Mouse (Mus musculus) adrenal gland, postnatal 4 days (tissue): ENCODE data around the gene Ror2. TPM values are rescaled to one million over a fixed set of nuclear protein-coding genes. Genes with fewer than 3 reads are reported as not detected.

ENCODE experiments used
- DNase-seq, 2 experiments: peaks; one replicate each; pipeline ENCODE4 v3.0.0; 2021 to 2022; ENCODE audit warnings: low spot score in 2 of 2, mixed read lengths in 2 of 2
- total RNA-seq, 2 experiments: library from RNA; stranded (reverse); gene quantifications; 2 replicates each; pipeline ENCODE4 v1.2.3; 2021

Gene Ror2
- total RNA-seq, 2 experiments from 2014 or later = 12.8 to 13.1 TPM

DNA sequence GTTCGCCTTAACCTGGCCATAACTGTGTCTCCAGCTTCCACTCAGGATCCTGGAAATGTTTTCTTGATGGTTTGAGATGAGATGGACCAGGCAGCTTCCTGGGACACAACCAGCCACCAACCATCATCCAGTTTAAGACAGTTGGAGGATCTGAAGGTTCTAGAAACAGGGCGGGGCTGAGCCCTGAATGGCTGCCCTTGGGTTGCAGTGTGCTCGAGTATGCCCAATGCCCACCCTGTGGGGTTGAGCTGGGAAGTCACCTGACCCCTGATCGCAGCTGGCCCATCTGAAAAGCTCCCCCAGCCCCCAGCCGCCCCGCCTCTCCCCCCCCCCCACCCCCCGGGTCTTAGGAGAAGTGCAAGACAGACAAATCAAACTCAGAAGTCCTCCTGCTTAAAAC lies 89.2 kb downstream of the Ror2 start:
- DNase-seq = no peak

DNA sequence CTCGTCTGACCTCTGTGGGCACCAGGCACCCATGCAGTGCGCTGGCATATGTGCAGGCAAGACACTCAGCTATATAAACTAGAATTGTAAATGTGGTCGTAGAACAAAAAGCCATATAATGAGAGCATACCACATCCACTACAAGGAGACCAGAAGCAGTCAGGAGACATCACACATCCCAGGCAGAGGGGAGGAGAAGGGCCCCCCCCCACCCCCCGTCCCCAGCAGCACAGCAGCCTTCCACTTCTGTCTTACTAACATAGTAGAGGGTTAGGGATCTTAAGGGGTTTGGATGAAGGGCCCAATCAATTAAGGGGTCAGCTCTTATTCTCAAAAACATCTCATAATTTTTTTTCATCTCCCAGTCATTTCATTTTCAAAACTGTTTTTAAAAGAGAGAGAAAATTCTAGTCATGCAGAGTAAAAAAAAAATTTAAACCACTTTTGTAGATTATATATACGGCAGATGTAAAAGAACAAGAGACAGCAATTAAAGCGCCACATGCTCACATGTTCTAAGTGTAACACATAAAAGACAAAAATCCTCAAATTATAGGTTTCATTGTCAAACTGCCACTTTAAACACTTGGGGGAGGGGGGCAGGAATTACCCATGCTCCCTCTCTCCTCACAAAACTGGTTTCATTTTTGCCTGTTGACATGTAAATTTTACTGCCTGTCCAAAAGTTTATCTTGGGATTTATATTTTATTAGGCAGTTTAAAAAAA lies 89.8 kb downstream of the Ror2 start:
- DNase-seq = no peak

DNA sequence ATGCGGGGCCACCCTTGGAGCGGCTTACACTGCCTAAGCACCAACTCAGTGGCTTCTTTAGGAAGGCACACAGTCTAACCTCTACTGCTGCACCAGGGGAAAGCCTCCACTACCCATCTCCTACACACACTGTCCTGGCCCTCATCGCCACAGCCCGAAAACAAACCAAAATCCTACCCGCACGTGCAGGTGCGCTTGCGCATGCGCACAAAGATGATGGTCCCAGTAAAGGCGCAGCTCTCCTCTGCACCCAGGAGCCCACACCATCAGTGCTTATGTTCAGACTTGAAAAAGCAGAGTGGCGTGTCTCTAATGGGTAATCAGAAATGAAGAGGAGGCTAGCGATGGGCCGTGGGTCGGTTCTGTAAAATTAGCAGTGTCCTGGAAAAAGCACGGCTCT lies 91.6 kb downstream of the Ror2 start:
- no peak for DNase-seq

DNA sequence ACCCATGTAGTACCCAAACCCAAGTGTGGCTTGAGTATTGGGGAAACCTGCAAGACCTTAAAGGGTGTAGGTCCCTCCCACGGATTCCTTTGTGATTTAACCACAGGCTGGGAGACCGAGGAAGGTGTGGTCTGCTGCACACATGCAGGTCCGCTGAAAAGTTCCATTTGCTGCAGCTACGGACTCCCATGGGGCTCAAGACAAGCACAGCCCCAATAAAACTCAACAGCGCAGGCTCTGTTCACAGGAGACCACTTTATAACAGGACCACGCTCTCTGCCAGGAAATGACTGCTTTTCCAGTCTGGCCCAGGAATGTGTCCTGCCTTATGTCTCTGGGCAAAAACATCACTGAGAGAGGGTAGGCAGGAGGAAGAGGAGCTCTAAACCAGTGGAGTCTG lies 92.2 kb downstream of the Ror2 start:
- no peak for DNase-seq

DNA sequence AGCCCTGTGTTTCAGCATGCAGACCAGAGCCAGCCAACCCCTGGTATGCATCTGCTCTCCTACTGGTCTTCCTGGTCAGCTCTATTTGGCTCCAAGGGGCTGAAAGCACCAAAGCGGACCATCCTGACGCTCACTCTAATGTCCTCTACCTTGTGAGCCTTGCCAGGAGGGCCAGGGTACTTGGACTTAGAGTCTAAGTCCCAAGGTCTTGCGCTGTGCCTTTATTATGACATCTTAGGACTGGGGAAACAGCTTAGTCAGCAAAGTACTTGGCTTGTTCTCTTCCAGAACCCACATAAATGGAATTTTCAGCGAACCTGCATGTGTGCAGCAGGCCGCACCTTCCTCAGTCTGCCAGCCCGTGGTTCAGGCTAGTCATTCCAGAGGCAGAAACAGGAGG lies 93.6 kb downstream of the Ror2 start:
- DNase-seq = no peak

DNA sequence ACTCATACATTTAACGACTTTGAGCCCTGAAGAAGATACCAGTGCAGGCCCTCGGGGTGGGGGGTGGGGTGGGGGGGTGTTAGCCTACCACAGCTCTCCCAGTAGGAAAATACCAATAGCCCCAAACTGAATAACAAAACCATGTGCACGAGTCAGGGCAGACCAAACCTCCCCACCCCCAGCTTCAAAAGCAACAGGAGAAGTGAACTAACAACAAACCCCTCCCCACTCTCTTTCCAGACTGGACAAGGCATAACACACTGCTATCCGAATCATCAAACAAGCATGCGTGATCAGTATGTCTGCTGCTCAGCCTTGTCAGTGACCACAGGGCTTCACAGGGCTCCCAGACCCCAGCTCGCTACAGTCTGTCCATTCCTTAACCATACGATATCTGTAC lies 94.3 kb downstream of the Ror2 start:
- no peak for DNase-seq

DNA sequence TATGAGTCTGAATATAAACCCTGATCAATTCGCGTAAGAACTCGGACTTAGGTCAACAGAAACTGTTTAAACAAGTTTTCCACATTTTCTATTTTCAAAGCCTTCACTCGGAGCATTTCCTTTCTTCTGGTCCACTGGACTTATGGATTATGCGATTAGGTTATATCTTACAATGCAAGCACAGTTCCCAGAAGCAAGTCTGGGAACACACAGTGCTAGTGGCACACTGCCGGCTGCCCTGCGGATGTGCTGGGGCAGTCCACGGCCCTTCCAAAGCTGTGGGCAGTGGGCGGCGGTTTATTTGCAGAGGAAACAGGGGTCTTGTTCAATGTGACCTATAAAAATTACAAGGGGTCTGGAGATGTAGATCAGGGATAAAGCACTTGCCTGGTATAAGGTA lies 97.0 kb downstream of the Ror2 start:
- no peak for DNase-seq

DNA sequence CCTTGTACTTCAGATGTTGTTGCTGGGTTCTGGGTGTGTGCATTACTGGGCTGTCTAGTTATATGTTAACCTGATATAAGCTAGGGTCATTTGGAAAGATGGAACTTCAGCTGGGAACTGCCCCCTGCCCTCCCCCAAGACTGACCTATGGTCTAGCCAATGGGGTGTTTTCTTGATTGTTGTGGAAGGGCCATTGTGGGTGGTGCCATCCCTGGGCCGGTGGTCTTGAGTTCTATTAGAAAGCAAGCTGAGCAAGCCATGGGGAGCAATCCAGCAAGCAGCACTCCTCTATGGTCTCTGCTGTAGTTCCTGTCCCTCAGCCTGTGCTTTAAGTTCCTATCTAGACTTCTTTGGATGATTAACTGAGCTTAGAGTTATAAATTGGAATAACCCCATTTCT lies 101.1 kb downstream of the Ror2 start:
- DNase-seq = no peak

DNA sequence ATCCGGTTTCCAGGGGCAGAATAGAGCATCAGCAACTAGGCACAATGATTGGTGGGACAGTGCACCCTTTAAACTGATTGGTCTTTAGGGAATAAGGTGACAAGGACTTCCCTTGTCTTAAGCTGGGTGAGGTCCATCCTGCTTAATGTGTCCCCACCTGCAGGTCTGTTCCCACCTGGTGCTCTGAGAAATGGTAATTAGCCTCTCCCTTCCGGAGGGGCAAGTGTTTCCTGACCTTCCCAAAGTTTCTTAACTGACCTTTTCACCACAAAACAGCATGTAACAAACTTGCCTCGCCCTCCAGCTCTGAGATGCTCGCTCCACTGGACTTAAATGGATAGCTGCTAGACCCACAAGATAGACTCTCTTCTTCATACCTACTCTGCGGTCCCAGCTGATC lies 101.8 kb downstream of the Ror2 start:
- no peak for DNase-seq

DNA sequence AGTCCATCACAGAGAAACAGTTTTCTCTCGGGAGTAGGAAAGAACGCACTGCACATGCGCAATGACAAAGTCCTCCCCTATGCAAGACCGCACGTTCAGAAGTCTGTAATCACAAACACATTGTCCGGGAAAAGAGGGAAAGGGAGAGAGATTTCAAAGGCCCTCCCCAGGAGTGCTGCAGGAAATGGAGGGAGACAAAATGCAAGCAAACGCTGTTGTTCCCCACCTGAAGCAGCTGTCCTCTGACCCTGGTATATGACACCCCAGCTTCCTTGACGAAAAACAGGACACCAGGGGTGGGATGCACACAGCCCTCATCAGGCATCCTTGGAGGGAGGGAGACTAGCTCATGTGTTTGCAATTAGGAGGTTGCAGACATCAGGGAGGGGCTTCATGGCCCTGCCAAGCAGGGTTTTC lies 102.8 kb downstream of the Ror2 start:
- DNase-seq = no peak

DNA sequence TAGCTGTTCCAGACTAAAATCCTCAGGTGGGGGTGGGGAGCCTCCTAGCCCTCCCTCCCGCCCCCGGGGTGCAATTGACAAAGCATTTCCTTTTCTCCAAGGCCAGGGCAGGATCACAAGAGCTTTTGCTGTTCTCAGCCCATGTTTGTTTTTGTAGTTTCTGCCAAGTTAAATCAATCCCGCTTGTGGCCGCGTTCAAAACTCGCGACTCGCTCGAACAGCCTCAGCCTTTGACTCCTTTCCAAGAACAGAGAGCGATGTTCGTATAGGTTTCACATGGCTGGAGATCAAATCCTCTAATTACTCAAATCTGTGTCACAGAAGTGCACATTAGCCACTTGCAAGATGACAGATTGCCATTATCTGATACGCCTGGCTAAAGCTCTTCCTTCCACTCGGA lies 107.3 kb downstream of the Ror2 start:
- DNase-seq = no peak

DNA sequence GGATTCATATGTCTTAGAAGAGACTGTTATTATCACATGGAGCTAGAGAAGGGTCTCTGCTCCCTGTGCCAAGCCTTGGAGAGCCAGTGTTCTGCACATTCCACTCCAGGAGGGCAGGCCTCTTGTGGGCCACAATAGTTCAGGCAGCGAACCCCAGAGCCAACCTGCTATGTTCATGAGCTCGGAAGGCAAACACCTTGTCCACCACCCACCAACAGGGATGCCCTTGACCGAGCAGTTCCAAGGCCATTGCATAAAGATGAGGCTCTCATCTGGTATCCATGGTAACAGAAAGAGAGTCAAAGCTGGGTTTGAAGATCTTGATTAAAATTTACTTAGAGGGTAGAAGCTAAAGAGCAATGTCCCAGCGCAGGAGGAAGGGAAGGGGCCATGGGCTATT lies 107.8 kb downstream of the Ror2 start:
- no peak for DNase-seq

DNA sequence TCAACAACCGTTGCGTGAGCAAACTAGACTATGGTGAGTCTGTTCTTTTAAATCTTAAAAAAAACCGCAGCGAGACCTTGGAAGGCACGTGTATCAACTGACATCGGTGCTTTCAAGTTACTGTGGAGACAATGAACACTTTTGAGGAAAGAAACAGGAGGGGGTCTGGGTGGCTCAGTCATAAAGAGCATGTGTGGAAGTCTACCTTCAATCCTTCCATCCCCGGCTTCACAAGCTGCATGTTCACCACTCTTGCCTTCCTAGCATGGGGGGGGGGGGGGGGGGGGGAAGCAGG lies 108.6 kb downstream of the Ror2 start:
- DNase-seq = no peak

DNA sequence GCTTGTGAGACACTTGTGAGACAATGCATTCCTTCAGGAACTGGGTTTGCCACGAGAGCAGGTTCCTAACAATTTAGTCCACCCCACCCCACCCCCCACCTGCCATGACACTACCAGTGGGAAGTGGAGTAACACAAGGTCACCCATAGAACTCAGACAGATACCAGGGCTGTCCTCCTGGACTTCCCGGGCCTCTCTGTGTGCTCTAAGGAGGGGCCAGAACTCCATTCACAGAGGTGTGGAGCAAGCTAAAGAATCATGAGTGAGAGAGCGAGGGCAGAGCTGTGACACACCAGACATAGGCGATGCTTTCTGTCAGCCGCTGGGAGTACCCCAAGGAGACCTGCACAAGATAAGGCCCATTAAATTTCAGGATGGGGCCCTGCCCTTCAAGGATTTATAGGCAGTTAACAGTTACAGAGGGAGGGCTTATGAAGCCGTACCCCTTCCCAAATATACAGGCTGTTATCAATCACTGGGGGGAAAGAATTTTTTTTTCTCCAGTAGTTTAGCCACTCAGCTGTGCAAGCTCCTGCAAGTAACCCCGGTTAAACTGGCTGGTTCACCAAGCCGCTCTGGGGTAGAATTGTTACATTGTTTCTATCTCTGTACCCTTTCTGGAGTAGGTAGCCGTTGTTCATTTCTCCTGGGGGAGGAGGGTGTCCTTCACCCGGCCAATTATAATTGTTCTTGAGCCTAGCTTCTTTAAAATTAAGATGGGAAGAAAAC lies 109.1 kb downstream of the Ror2 start:
- DNase-seq = no peak

DNA sequence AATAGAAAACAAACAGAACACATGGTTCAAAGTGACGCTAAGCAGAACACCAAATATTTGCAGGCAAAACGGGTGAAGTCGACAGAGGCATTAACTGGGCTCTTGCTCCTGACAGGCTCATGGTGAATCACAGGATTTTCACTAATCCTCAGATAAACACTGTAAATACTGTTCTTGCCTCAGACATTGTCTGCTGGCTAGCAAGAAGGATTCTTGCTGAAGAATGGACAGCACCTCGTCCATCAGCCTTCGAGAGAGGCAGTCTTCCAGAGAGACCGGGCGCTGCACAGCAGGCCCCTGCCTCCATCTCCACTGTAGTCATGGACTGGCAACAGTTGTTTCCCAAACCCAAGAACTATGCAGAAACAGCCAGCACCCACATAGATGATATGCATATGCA lies 110.9 kb downstream of the Ror2 start:
- DNase-seq = no peak

DNA sequence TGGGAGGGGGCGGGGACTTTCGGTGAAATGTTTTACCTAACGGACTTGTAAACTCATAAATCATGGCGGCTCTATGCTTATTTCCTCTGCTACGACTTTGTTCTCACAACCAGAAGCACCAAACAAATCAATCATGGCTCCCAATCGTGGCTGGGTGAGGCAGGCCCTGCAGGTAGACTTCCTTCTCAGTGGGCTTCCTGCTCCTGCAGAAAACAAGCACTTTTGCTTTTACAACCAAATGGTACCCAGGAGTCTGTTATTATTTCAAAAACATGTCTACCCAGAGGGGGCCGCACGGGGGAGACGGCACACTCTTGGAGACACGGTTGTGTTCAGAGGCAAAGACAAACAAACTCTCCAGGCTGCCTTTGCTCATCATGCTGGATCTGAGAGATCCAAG lies 122.3 kb downstream of the Ror2 start:
- no peak for DNase-seq

DNA sequence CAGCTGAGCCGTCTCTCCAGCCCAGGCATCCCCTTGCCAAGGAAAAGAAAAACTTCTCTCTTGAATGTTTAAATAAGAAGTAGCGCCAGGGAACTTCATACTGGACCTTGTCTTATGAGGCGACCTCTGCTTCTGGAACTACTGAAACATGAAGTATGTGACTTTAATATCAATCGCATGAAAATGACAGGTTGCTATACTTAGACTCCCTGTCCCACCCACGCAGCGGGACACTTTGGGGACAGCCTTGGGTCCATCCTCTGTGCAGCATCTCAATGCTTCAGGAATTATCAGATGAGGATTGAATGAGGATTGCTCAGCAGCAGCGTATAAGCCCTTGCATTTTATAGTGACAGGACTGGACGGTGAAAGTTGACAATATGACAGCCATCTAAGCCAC lies 122.9 kb downstream of the Ror2 start:
- no peak for DNase-seq

DNA sequence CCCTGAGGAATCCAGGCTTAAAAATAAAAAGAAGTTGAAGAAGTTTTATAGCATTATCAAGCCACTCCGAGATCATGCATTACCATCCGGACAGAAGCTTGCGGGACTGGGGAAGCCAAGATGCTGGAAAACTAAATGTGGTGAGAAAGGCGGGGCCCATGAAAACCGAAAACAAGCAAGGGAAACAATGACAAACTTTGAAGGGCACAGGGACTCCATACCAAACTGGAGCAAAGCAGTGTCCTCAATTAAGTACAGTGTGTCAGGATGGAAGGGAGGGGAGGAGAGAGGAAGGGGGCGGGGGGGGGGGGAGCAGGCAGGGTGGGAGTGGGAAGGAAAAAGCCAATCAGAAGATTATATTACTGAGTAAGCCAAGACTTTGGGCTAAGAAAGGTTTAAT lies 126.4 kb downstream of the Ror2 start:
- no peak for DNase-seq

DNA sequence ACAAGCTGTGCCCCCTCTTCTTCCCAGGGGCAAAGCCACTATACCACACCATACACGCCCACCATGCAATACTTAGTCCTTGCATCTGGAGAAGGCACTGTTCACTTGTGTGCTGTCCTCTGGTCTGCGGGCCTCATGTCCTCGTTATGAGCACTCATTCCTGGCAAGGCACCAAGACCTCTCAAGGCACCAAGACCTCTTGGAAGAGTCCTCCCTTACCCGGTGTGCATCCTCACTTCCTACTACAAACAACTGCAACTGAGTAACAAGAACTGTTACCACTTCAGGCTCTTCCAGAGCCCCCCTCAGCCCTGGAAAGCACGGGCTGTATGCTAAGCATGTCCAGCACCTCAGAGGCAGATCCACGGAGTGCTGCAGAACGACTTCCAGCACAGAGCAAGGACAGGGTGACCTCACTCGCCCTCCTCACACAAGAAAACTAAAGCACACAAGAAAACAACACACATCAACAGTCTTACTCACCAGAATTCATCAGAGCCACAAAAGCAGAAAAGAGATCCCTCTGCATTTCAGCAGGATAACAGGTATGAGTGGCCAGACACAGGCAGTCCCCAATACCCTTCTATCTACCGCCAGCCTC lies 127.4 kb downstream of the Ror2 start:
- no peak for DNase-seq

DNA sequence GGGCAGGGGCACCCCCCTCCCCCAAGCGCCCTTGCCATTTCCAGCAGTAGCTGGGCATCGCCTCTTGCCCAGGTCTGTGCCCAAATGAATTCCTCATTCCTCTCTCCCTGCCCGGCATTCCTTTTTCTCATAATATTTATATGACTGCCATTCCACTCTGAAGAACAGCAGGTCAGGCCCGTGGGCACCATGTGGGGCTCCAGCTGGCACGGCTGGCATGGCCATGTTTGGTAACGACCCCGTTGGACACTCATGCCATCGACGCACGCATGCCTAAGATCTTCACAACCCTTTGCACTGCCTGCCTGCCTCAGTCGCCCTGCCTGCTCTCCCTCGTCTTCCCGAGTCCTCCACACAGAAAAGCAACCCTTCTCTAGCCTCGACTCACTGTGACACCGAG lies 129.0 kb downstream of the Ror2 start:
- no peak for DNase-seq

DNA sequence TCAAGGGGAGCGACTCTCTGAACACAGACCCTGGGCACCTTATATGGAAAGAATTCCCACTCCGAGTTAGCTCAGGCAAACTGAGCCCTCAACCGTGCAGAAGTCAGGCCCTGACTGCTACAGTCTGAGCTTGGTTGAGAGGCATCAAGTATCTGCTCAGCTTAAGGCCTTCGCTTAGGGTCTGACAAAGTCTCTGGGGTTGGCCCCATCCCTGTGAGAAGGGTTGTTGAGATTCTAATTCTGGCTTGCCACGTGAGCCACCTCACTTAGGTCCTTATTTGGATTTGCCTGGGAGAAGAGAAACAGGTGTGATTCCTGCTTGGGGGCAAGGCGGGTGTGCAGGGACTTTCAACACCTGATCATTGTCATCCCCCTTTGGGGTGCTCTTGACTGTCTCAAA lies 129.6 kb downstream of the Ror2 start:
- no peak for DNase-seq

DNA sequence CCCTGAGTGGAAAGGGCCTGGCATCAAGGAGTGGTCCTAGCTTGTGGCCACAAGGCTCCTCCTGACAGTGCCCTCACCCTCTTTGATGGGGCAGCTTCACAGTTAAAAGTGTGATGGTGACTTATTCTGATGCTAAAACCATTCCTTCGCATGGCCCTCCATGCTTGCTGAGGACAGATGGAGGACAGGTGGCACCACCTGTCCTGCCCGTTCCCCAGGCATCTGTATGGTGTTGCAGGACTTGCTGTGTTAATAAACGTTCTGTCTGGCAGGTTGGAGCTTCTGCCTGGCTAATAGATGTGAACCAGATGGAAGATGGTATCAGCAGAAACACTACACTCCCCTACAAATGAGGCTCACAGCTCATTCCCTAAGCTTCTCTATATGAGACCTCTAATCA lies 140.4 kb downstream of the Ror2 start:
- DNase-seq = no peak

DNA sequence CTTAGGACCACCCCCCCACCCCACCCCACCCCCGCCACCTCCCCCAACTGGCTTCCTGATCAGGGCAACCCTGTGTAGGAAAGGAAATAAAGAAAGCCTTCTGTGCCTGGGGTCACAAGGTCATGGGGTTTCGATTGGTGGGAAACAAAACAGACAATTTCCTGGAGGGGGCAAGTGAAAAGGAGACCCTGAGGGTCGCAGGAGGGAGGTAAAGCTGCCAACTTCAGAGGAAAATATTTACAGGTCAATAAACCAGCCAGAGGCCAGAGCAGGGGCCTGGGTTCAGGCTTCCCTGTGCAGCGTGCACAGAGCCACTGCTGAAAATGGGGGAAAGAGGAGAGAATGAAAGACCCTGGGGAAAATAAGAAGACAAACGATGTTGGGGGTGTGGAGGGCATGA lies 142.8 kb downstream of the Ror2 start:
- no peak for DNase-seq
